In the genomic region with DNA sequence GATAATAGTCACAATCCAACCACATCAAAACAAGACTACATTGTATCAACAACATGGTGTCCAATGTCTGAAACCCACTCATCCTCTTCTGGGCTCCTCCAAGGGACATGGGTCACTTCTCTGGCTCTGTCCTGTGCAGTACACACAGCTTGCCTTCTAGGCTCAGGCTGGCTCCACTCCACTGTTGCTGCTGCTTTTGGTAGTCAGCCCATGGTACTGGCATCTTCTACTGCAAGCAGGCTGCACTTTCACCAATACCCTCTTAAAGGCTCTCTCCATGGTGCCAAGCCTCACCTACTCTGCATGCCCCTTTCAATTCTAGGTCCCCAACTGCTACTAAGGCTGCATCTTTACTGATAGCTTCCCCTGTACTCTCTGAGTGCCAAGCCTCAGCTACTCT, we compare ENCODE assay signal across 19 mouse cellular contexts. TPM values are rescaled to one million over a fixed set of nuclear protein-coding genes. Genes with fewer than 3 reads are reported as not detected.
"Had no signal": no experiment of that assay in that cellular context is flagged by ENCODE, and none has a peak within 500 bp of the region (broad histone marks: within the 10 kb centered on the region; RNA-seq: fewer than 3 reads in every experiment).

No protein-coding gene starts in this region.

- H3K4me3 ChIP-seq: neural tube, embryonic 13.5 days; neural tube, embryonic 15.5 days; stomach, embryonic 15.5 days had no signal

- DNase-seq: retina, postnatal 1 day; right cerebral cortex, adult 18-20 months; right cerebral cortex, postnatal 14 days; right cerebral cortex, postnatal 25 days; right cerebral cortex, postnatal 4 days; spleen, adult 18-20 months; thymus, adult 18-20 months; thymus, adult 2 months; thymus, postnatal 14 days; thymus, postnatal 25 days; thymus, postnatal 36 days; thymus, postnatal 4 days had no signal

- H3K9me3 ChIP-seq: stomach, embryonic 15.5 days had no signal

- H3K4me2 ChIP-seq: neural tube, embryonic 13.5 days; neural tube, embryonic 15.5 days; stomach, embryonic 15.5 days had no signal

- H3K4me1 ChIP-seq: neural tube, embryonic 15.5 days; stomach, embryonic 15.5 days had no signal

- H3K27ac ChIP-seq: neural tube, embryonic 13.5 days; neural tube, embryonic 15.5 days; stomach, embryonic 15.5 days; stomach, postnatal 0 days had no signal

- H3K36me3 ChIP-seq: neural tube, embryonic 13.5 days; neural tube, embryonic 15.5 days; stomach, embryonic 15.5 days had no signal

- H3K9ac ChIP-seq: neural tube, embryonic 13.5 days; neural tube, embryonic 15.5 days; stomach, embryonic 15.5 days had no signal

RNA-seq across cellular contexts. Expression of a gene that starts 41.2 kb away (rescaled TPM):
- total RNA-seq: neutrophil, adult 5-6 weeks had no signal
- polyA plus RNA-seq: spleen, adult 2 months; stomach, postnatal 0 days; thymus, postnatal 0 days had no signal
